Mouse (Mus musculus) liver, embryonic 15.5 days (tissue): Measurements from ENCODE around the gene Tgfb2. TPM values are rescaled to one million over a fixed set of nuclear protein-coding genes. Genes with fewer than 3 reads are reported as not detected.

Experiments used
- ATAC-seq: fragments of 200-750 bp; cut with Nextera tagmentation; 2 replicates; pipeline ENCODE4 v1.8.0; 2017; ENCODE audit warnings: moderate number of reproducible peaks, mild to moderate bottlenecking, moderate library complexity; ENCODE audit not compliant: insufficient read depth
- H3K27ac ChIP-seq: fragments of 300-500 bp; sonication (generic); replicated peaks from 2 replicates; pipeline ENCODE4 v1.5.1; 2015; ENCODE audit warnings: mild to moderate bottlenecking, inconsistent platforms
- H3K27me3 ChIP-seq: fragments of 300-500 bp; sonication (generic); 2 replicates; pipeline ENCODE4 v1.6.1; 2015; ENCODE audit warnings: mild to moderate bottlenecking, inconsistent platforms
- H3K36me3 ChIP-seq: fragments of 300-500 bp; sonication (generic); replicated peaks from 2 replicates; pipeline ENCODE4 v1.6.1; 2015; ENCODE audit warnings: moderate library complexity, mild to moderate bottlenecking, inconsistent platforms
- H3K4me1 ChIP-seq: fragments of 300-500 bp; sonication (generic); replicated peaks from 2 replicates; pipeline ENCODE4 v1.6.1; 2015; ENCODE audit warnings: inconsistent platforms
- H3K4me2 ChIP-seq: fragments of 300-500 bp; sonication (generic); 2 replicates; pipeline ENCODE4 v1.6.1; 2015; ENCODE audit warnings: moderate library complexity, mild to moderate bottlenecking, inconsistent platforms
- H3K4me3 ChIP-seq: fragments of 300-500 bp; sonication (generic); replicated peaks from 2 replicates; pipeline ENCODE4 v1.5.1; 2015; ENCODE audit warnings: mild to moderate bottlenecking, inconsistent platforms
- H3K9ac ChIP-seq: fragments of 300-500 bp; sonication (generic); 2 replicates; pipeline ENCODE4 v1.6.1; 2015; ENCODE audit warnings: moderate library complexity, mild to moderate bottlenecking, inconsistent platforms
- H3K9me3 ChIP-seq: fragments of 300-500 bp; sonication (generic); replicated peaks from 2 replicates; pipeline ENCODE4 v1.6.1; 2016; ENCODE audit warnings: inconsistent platforms
- WGBS: fragments of 180-500 bp; shearing (Covaris S2); methylation state at CpG from one replicate; pipeline ENCODE4 v1.1.7; 2015; ENCODE audit warnings: mixed read lengths; ENCODE audit not compliant: insufficient replicate concordance; 5-methylcytosine and 5-hydroxymethylcytosine counted together
- polyA plus RNA-seq: library from polyadenylated mRNA; unstranded; fragments of >200 nt; fragmentation: Nextera tagmentation; extraction: Ambion mirVana; gene quantifications from 2 replicates; pipeline ENCODE4 v1.2.1, GENCODE M21; 2015

Tgfb2 gene
- polyA plus RNA-seq, 1 experiment from 2014 or later: 1.5 TPM

DNA sequence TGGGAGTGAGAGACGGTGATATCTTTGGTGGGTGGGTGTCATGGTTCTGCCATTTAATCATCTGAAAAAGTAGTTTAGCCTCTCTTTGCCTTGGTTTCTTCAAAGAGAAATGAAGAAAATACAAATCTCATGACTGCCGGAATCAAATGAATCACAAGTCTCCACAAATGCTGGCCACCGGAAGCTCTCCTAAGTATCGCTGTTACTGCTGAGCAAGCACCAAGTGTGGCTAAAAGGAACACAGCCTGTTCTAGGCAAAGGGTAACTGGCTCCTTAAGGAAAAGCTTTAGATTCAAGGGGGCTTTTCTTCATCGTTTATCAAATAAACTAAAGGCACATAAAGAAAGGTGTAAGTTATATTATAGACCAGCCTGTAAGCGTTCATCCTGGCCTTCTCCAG, 30.5 kb downstream of the Tgfb2 start:
- H3K9ac ChIP-seq: no peak overlapping the region
- no peak overlapping the region for H3K27ac ChIP-seq
- H3K36me3 ChIP-seq: no peaks in the 10 kb centered on the region
- no peak for ATAC-seq
- no peaks in the 10 kb centered on the region for H3K9me3 ChIP-seq
- H3K4me1 ChIP-seq: no peaks in the 10 kb centered on the region
- WGBS: 74% methylated on average over 6 of the region's 6 CpGs
- H3K4me2 ChIP-seq: no peak overlapping the region
- no peaks in the 10 kb centered on the region for H3K27me3 ChIP-seq
- no peak overlapping the region for H3K4me3 ChIP-seq

DNA sequence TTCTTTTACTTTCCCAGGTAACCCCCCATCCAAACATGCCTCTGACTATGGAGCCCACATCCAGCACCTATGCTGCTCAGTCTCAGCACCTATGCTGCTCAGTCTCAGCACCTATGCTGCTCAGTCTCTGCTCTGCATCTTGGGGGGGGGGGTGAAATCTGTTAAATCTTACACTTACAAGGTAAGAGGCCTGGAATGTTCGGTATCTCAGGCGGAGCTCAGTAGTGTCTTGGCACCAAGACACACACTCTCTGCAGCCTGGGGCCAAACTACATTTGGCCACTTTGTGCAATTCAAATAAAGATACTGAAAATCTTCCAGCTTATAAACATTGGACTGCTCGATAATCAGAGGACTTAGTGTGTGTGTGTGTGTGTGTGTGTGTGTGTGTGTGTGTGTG, 31.2 kb downstream of the Tgfb2 start:
- H3K27me3 ChIP-seq: no peaks in the 10 kb centered on the region
- no peak for ATAC-seq
- H3K4me1 ChIP-seq: no peaks in the 10 kb centered on the region
- H3K4me2 ChIP-seq: no peak overlapping the region
- H3K9me3 ChIP-seq: no peaks in the 10 kb centered on the region
- no peak overlapping the region for H3K9ac ChIP-seq
- H3K27ac ChIP-seq: no peak overlapping the region
- 67% methylated on average over 3 of the region's 3 CpGs for WGBS
- no peak overlapping the region for H3K4me3 ChIP-seq
- no peaks in the 10 kb centered on the region for H3K36me3 ChIP-seq

DNA sequence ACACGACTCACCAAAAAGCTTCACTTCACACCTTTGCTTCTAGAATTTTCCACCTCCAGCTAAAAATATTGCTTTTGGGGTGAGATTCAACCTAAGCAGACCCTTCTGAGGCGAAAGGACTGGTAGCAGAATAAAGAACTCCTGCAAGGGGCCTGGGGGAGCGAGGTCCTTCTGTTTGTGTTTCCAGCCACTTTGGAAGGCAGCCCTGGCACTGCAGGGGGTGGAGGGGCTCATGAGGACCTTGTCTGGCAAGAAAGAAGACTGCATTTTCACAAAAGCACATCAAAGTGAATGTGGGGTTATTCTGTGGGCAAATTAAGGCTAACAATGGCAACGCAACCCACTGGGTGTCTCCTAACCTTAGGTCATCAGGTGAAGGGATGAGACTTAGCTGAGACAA, 32.6 kb downstream of the Tgfb2 start:
- H3K9me3 ChIP-seq: no peaks in the 10 kb centered on the region
- H3K27me3 ChIP-seq: no peaks in the 10 kb centered on the region
- no peak overlapping the region for H3K27ac ChIP-seq
- no peaks in the 10 kb centered on the region for H3K4me1 ChIP-seq
- H3K36me3 ChIP-seq: no peaks in the 10 kb centered on the region
- H3K4me2 ChIP-seq: no peak overlapping the region
- no peak overlapping the region for H3K4me3 ChIP-seq
- 70% methylated on average over 4 of the region's 4 CpGs for WGBS
- H3K9ac ChIP-seq: no peak overlapping the region
- no peak for ATAC-seq

DNA sequence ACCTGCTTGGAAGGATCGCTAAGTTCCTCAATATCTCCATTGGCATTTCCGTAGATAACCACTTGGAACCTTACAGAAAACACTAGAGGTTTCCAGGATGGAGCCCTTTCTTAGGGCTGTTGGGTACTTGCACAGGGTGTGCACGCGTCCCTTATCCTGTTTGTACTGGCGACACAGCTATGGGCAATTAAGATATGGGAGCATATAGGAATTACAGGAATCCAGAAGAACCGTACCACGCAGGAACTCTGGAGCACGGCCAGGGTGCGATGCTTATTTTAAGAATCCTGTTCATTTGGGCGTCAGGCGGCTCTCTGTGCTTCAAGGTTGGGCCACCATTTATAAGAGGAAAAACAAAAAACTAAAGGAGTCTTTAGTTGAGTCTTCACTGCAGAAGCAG, 42.4 kb downstream of the Tgfb2 start:
- ATAC-seq: no peak
- no peaks in the 10 kb centered on the region for H3K9me3 ChIP-seq

DNA sequence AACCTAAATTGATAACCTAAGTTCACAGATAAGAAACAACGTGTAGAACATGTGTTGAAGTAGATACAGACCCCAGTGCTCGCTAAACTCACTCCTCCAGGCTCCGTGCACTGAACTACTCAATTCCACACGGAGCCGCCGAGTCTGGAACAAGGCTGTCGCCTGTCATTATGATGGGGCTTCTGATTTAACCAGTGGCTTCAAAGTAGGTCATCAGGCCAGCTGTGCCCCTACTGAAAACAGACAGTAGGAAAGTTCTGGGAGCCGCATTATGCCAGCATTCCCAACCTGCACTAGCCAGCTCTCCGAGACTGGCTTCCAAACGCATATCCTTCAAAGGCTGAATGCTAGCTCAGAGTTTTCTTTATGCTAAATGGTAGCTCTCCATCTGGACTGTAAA, 42.8 kb downstream of the Tgfb2 start:
- Histone ChIP-seq H3K4me2 (no peak overlapping the region), H3K4me1 (no peaks in the 10 kb centered on the region), H3K9ac (no peak overlapping the region), H3K36me3 (no peaks in the 10 kb centered on the region), H3K27ac (no peak overlapping the region), H3K27me3 (no peaks in the 10 kb centered on the region), H3K4me3 (no peak overlapping the region), H3K9me3 (no peaks in the 10 kb centered on the region)
- ATAC-seq: no peak
- 63% methylated on average over 10 of the region's 10 CpGs for WGBS

More for the DNA sequence above, 42.4 kb downstream of the Tgfb2 start:
- no peak overlapping the region for H3K9ac ChIP-seq
- H3K36me3 ChIP-seq: no peaks in the 10 kb centered on the region
- no peaks in the 10 kb centered on the region for H3K4me1 ChIP-seq
- H3K4me3 ChIP-seq: no peak overlapping the region
- no peak overlapping the region for H3K4me2 ChIP-seq
- WGBS: 67% methylated on average over 11 of the region's 11 CpGs
- no peak overlapping the region for H3K27ac ChIP-seq
- H3K27me3 ChIP-seq: no peaks in the 10 kb centered on the region

DNA sequence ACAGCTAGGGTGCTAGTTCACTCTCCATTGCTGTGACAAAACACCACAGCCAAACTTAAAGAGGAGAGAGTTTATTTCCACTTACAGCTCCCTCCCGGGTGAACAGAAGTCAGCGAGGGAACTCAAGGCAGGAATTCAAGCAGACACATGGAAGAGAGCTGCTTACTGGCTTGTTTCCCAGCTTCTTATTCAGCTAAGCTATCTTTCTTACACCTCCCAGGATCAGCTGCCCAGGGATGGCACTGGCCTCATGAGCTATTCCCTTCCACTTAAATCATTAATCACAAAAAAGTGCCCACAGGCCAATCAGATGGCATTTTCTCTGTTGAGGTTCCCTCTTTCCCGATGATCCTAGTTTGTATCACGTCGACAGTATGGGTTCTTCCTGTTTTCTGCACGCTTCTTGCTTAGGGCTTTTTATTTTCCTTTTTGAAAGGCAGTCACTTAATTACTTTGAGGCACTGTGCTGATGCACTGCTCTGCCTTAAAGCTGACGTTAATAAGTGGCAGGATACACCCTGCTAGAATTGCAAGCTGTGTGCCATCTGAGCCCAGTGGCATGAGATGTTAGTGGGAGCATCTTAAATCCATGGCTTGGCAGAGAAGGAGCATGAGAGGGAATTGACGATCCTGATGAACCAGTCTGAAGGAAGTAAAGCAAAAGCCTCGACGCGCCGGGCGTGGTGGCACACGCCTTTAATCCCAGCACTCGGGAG, 44.4 kb downstream of the Tgfb2 start:
- WGBS: 68% methylated on average over 15 of the region's 15 CpGs
- Histone ChIP-seq H3K4me2 (no peak overlapping the region), H3K36me3 (no peaks in the 10 kb centered on the region), H3K9me3 (no peaks in the 10 kb centered on the region), H3K27me3 (no peaks in the 10 kb centered on the region), H3K9ac (no peak overlapping the region), H3K27ac (no peak overlapping the region), H3K4me3 (no peak overlapping the region), H3K4me1 (no peaks in the 10 kb centered on the region)
- ATAC-seq: no peak

DNA sequence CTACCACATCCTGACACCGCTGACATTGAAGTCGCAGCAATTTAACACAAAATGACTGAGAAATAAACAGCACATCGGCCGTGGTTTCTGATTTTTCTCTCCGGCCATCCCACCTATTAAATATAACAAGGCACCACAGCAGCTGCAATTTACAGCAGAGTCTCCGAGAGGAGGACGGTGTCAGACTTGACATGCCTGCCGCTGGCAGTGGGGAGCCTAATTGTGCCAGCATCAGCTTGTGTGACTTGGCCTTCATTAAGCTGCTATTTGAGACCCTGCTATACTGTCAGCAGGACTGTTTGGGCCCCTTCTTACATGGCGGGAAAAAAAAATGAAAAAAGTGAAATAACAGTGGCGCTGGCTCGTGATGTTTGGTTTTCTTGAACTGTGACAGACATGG, 47.0 kb downstream of the Tgfb2 start:
- H3K36me3 ChIP-seq: no peaks in the 10 kb centered on the region
- no peak for ATAC-seq
- H3K27ac ChIP-seq: no peak overlapping the region
- WGBS: 77% methylated on average over 11 of the region's 11 CpGs
- no peak overlapping the region for H3K4me2 ChIP-seq
- no peak overlapping the region for H3K4me3 ChIP-seq
- H3K4me1 ChIP-seq: no peaks in the 10 kb centered on the region
- no peak overlapping the region for H3K9ac ChIP-seq
- no peaks in the 10 kb centered on the region for H3K27me3 ChIP-seq
- H3K9me3 ChIP-seq: no peaks in the 10 kb centered on the region

DNA sequence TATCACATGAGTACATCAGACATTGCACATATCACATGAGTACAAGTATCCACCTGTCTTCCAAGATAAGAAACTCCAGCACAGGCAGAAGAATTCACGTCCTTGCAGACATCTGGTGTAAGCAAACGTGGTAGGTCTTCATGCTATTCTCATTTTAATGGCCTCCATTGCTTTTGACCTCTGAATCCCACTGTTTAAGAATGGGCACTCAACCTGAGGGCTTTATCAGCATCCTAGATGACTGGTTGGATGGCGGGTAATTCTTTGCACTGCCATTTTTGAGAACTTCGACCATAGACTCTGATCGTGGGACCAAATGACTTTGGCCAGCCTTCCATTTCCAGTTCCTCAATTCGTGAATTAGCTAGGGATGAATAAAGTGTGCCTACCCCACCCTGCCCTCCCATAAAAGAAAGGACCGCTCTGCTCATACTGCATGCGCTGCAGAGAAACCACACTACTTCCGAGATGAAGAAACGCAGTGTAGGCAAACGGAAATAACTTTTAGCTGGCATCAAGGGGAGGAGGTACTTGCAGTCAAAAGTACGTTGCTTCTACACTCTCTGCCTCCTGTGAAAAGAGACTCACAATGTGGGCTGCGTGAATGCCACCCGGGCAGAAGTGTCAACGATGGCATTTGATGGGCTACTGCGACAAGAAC, 48.1 kb downstream of the Tgfb2 start:
- Histone ChIP-seq H3K36me3 (no peaks in the 10 kb centered on the region), H3K4me2 (no peak overlapping the region), H3K27ac (no peak overlapping the region), H3K9me3 (no peaks in the 10 kb centered on the region), H3K4me1 (no peaks in the 10 kb centered on the region), H3K27me3 (no peaks in the 10 kb centered on the region), H3K4me3 (no peak overlapping the region), H3K9ac (no peak overlapping the region)
- no peak for ATAC-seq
- 67% methylated on average over 16 of the region's 16 CpGs for WGBS

DNA sequence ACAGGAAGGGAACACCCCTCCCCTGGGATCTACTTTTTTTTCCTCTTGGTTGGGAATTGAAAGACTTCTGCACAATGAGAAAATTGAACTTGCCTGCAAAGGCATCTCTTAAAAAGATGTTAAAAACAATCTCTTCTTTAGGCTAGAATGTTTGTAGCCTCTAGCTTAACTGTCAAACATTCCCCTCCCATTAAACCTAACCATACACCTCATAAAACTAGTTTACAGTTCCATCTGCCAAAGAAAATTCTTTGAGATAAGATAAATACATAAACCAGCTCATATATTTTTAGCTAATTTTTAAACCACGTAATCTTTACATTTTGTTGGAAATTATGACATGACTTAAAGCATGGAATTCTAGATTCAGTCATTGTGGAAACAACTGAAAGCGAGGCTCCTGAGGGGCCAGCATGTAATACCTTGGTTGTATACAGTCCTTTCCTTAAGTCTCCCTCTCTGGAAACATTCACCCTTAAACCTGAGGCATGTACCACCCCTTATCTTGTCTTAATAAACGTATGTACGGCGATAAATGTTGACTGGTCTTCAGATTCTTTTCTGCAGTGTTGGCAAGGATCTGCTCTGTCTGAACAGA, 49.0 kb downstream of the Tgfb2 start:
- H3K9ac ChIP-seq: no peak overlapping the region
- no peak for ATAC-seq

DNA sequence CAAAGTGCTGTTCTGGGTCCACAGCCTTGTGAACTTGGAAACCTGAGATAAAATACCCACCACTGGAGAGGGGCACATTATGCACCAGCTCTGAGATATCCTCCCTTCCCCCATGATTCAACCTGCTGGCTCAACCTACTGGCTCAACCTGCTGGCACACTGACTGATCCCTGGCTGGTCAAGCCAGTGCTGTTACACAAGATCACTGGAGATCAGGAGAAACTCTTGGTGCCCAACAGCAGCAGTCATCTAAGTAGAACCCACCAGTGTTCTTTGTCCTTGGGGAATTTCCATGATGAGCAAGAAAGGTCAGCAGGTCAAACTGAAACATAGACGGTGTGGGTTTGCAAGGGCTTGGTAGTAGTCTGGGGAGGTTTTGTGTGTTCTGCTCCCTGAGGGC, 49.6 kb downstream of the Tgfb2 start:
- H3K27ac ChIP-seq: no peak overlapping the region
- no peak overlapping the region for H3K4me3 ChIP-seq
- 47% methylated on average over 1 of the region's 1 CpGs for WGBS
- H3K27me3 ChIP-seq: no peaks in the 10 kb centered on the region
- no peaks in the 10 kb centered on the region for H3K36me3 ChIP-seq
- H3K4me1 ChIP-seq: no peaks in the 10 kb centered on the region
- no peaks in the 10 kb centered on the region for H3K9me3 ChIP-seq
- no peak overlapping the region for H3K9ac ChIP-seq
- no peak for ATAC-seq
- H3K4me2 ChIP-seq: no peak overlapping the region

More for the DNA sequence above, 49.0 kb downstream of the Tgfb2 start:
- H3K27me3 ChIP-seq: no peaks in the 10 kb centered on the region
- 55% methylated on average over 5 of the region's 5 CpGs for WGBS
- no peak overlapping the region for H3K27ac ChIP-seq
- H3K4me2 ChIP-seq: no peak overlapping the region
- H3K4me3 ChIP-seq: no peak overlapping the region
- no peaks in the 10 kb centered on the region for H3K9me3 ChIP-seq
- no peaks in the 10 kb centered on the region for H3K36me3 ChIP-seq
- no peaks in the 10 kb centered on the region for H3K4me1 ChIP-seq

DNA sequence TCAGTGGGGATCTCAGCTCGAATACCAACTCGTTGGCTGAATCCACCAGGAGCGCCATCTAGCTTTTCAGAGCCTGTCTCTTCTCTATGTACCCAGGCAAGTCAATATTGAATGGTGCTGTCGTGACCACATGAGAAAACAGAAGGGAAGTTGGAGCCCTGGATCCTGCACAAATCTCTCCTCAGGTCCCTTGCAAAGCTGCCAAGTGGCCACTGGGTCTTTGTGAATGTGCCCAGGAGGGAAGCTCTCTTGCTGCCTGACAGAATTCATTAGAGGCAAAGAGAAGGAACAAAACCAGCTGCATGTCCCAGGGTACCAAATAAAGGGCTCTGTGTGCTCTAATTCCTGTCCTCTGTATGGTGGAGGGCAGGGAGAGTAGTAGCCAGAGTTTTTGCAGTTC, 50.7 kb downstream of the Tgfb2 start:
- no peak for ATAC-seq
- Histone ChIP-seq H3K27ac (no peak overlapping the region), H3K9me3 (no peaks in the 10 kb centered on the region), H3K4me2 (no peak overlapping the region), H3K4me1 (no peaks in the 10 kb centered on the region), H3K27me3 (no peaks in the 10 kb centered on the region), H3K36me3 (no peaks in the 10 kb centered on the region), H3K4me3 (no peak overlapping the region), H3K9ac (no peak overlapping the region)
- 53% methylated on average over 4 of the region's 4 CpGs for WGBS
